Mouse (Mus musculus): ENCODE data around the gene Zan. TPM values are rescaled to one million over a fixed set of nuclear protein-coding genes. Genes with fewer than 3 reads are reported as not detected.

The Zan gene
- not detected for total RNA-seq (2021)

GRCm38 (mm10) chr5:137476964-137477363 is at the start of gene Zan:
Gene Zan (minus strand): TSS chr5:137477064.
- DNase-seq = no peak
- intact Hi-C loops (cut with DNase I) = loop anchor here (5.0 kb wide), 1 partner anchor 345 kb away; no protein-coding TSS in a partner anchor

- peak in 1 of 2 experiments; percentile 36 for DNase-seq
- intact Hi-C loops (cut with DNase I) = loop anchor here (10.0 kb wide), 1 partner anchor 638 kb away; the partner anchor contains the start of gene Cops6
Measured at GRCm38 (mm10) chr5:137526192-137526936, 49.5 kb upstream of the Zan start.

GRCm38 (mm10) chr5:137525511-137525910 is 48.6 kb upstream of the Zan start:
- DNase-seq = no peak
- intact Hi-C loops (cut with DNase I) = loop anchor here (10.0 kb wide), 1 partner anchor 639 kb away; the partner anchor contains the start of gene Cops6

- no peak for DNase-seq
- intact Hi-C loops (cut with DNase I) = loop anchor here (10.0 kb wide), 1 partner anchor 640 kb away; the partner anchor contains the start of gene Cops6
Measured at GRCm38 (mm10) chr5:137524671-137525070, 47.8 kb upstream of the Zan start.

GRCm38 (mm10) chr5:137524251-137524515 is 47.3 kb upstream of the Zan start:
- no peak for DNase-seq

GRCm38 (mm10) chr5:137523396-137524250 is 46.8 kb upstream of the Zan start:
- intact Hi-C loops (cut with DNase I) = loop anchor here (10.0 kb wide), 1 partner anchor 641 kb away; the partner anchor contains the start of gene Cops6
- DNase-seq = no peak

More at GRCm38 (mm10) chr5:137524251-137524515, 47.3 kb upstream of the Zan start:
- intact Hi-C loops (cut with DNase I) = loop anchor here (10.0 kb wide), 1 partner anchor 641 kb away; the partner anchor contains the start of gene Cops6

GRCm38 (mm10) chr5:137522711-137523110 is 45.8 kb upstream of the Zan start:
- no peak for DNase-seq
- intact Hi-C loops (cut with DNase I) = loop anchor here (10.0 kb wide), 1 partner anchor 642 kb away; the partner anchor contains the start of gene Cops6

GRCm38 (mm10) chr5:137521861-137522260 is 45.0 kb upstream of the Zan start:
- no peak for DNase-seq
- intact Hi-C loops (cut with DNase I) = loop anchor here (10.0 kb wide), 1 partner anchor 643 kb away; the partner anchor contains the start of gene Cops6

- DNase-seq = no peak
- intact Hi-C loops (cut with DNase I) = loop anchor here (10.0 kb wide), 1 partner anchor 645 kb away; the partner anchor contains the start of gene Cops6
Measured at GRCm38 (mm10) chr5:137519691-137520550, 43.1 kb upstream of the Zan start.

- DNase-seq = no peak
- intact Hi-C loops (cut with DNase I) = no loop called here
Measured at GRCm38 (mm10) chr5:137518436-137518835, 41.6 kb upstream of the Zan start, which contains the start of gene Gigyf1. Gene Gigyf1 (plus strand): TSS chr5:137518548.

GRCm38 (mm10) chr5:137514811-137515210 is 37.9 kb upstream of the Zan start:
- no peak for DNase-seq
- intact Hi-C loops (cut with DNase I) = loop anchor here (5.0 kb wide), 1 partner anchor 72 kb away; no protein-coding TSS in a partner anchor

- intact Hi-C loops (cut with DNase I) = loop anchor here (5.0 kb wide), 1 partner anchor 73 kb away; no protein-coding TSS in a partner anchor
- DNase-seq = no peak
Measured at GRCm38 (mm10) chr5:137513951-137514721, 37.3 kb upstream of the Zan start.

GRCm38 (mm10) chr5:137512847-137513794 is 36.3 kb upstream of the Zan start:
- DNase-seq = peak in 1 of 2 experiments; percentile 50
- intact Hi-C loops (cut with DNase I) = loop anchor here (5.0 kb wide), 1 partner anchor 74 kb away; no protein-coding TSS in a partner anchor

GRCm38 (mm10) chr5:137511706-137512105 is 34.8 kb upstream of the Zan start:
- no peak for DNase-seq
- intact Hi-C loops (cut with DNase I) = loop anchor here (1.0 to 5.0 kb wide), 2 partner anchors 22 to 76 kb away; partner anchors contain the start of genes Epo and Gnb2

- no peak for DNase-seq
- intact Hi-C loops (cut with DNase I) = loop anchor here (1.0 to 5.0 kb wide), 2 partner anchors 23 to 77 kb away; partner anchors contain the start of genes Epo and Gnb2
Measured at GRCm38 (mm10) chr5:137510573-137511390, 33.9 kb upstream of the Zan start.

- intact Hi-C loops (cut with DNase I) = loop anchor here (5.0 kb wide), 1 partner anchor 77 kb away; no protein-coding TSS in a partner anchor
- peak; percentile 79 to 92 for DNase-seq
Measured at GRCm38 (mm10) chr5:137510014-137510501, 33.2 kb upstream of the Zan start.

GRCm38 (mm10) chr5:137504041-137504440 is 27.2 kb upstream of the Zan start:
- DNase-seq = no peak
- intact Hi-C loops (cut with DNase I) = no loop called here
